14 mouse cellular contexts compared by ENCODE assay signal in the genomic region with DNA sequence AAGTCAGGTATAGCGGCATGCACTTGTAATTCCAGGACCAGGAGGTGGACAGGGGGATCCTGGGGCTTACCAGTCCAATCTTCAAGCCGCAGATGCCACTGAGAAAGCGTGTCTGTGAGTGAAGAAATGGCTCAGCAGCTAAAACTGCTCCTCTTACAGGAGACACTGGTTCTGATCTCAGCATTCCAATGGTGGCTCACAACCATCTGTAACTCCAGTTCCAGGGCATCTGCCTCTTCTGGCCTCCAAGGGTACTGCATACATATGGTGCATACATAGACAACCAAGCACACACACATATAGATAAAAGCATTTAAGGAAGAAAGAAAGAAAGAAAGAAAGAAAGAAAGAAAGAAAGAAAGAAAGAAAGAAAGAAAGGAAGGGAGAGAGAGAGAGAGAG.
"Had no signal": no experiment of that assay in that cellular context is flagged by ENCODE, and none has a peak within 500 bp of the region (broad histone marks: within the 10 kb centered on the region; RNA-seq: fewer than 3 reads in every experiment).

No protein-coding gene starts in this region.

- DNase-seq: kidney, adult 9 months; kidney, postnatal 36 days; layer of hippocampus, postnatal 36 days; lung, embryonic 14.5 days; lung, postnatal 10 days; lung, postnatal 4 days; right cerebral cortex, postnatal 14 days; thymus, postnatal 36 days had no signal

- H3K9ac ChIP-seq: limb, embryonic 15.5 days; liver, embryonic 15.5 days; lung, embryonic 14.5 days; midbrain, embryonic 12.5 days; stomach, embryonic 15.5 days had no signal

- H3K27ac ChIP-seq: kidney, postnatal 0 days; limb, embryonic 15.5 days; liver, embryonic 15.5 days; midbrain, embryonic 12.5 days; stomach, embryonic 15.5 days had no signal

- H3K36me3 ChIP-seq: limb, embryonic 15.5 days; liver, embryonic 15.5 days; midbrain, embryonic 12.5 days; stomach, embryonic 15.5 days had no signal

- H3K4me2 ChIP-seq: limb, embryonic 15.5 days; liver, embryonic 15.5 days; lung, embryonic 14.5 days; midbrain, embryonic 12.5 days; stomach, embryonic 15.5 days had no signal

- H3K27me3 ChIP-seq: limb, embryonic 15.5 days; liver, embryonic 15.5 days; megakaryocyte, embryonic 14.5 days; midbrain, embryonic 12.5 days; stomach, embryonic 15.5 days had no signal

- H3K4me3 ChIP-seq: limb, embryonic 15.5 days; liver, embryonic 15.5 days; megakaryocyte, embryonic 14.5 days; midbrain, embryonic 12.5 days; stomach, embryonic 15.5 days had no signal

- H3K4me1 ChIP-seq: limb, embryonic 15.5 days; liver, embryonic 15.5 days; megakaryocyte, embryonic 14.5 days; midbrain, embryonic 12.5 days; stomach, embryonic 15.5 days had no signal

- H3K9me3 ChIP-seq: limb, embryonic 15.5 days; liver, embryonic 15.5 days; midbrain, embryonic 12.5 days; stomach, embryonic 15.5 days had no signal
